Mouse (Mus musculus): ENCODE measurements around the gene 5730522E02Rik.

5730522E02Rik gene

GRCm38 (mm10) chr11:25684731-25685130 lies 525.8 kb downstream of the 5730522E02Rik start:
- DNase-seq (ENCODE audit: inconsistent ontology term), result no peak

GRCm38 (mm10) chr11:25679856-25680255 lies 530.7 kb downstream of the 5730522E02Rik start:
- DNase-seq (ENCODE audit: inconsistent ontology term), result no peak

GRCm38 (mm10) chr11:25674194-25674593 lies 536.4 kb downstream of the 5730522E02Rik start:
- DNase-seq (ENCODE audit: inconsistent ontology term), result no peak

- DNase-seq (ENCODE audit: inconsistent ontology term), result no peak
Measured at GRCm38 (mm10) chr11:25670018-25670417, 540.5 kb downstream of the 5730522E02Rik start.

- no peak for DNase-seq (ENCODE audit: inconsistent ontology term)
Measured at GRCm38 (mm10) chr11:25664562-25665104, 545.9 kb downstream of the 5730522E02Rik start.

- DNase-seq (ENCODE audit: inconsistent ontology term), result no peak
Measured at GRCm38 (mm10) chr11:25646282-25646681, 564.3 kb downstream of the 5730522E02Rik start.

- peak; percentile 4 for DNase-seq (ENCODE audit: inconsistent ontology term)
Measured at GRCm38 (mm10) chr11:25644767-25645622, 565.6 kb downstream of the 5730522E02Rik start.

- no peak for DNase-seq (ENCODE audit: inconsistent ontology term)
Measured at GRCm38 (mm10) chr11:25606886-25607285, 603.7 kb downstream of the 5730522E02Rik start.

GRCm38 (mm10) chr11:25600030-25600429 lies 610.5 kb downstream of the 5730522E02Rik start:
- no peak for DNase-seq (ENCODE audit: inconsistent ontology term)

GRCm38 (mm10) chr11:25595303-25595702 lies 615.3 kb downstream of the 5730522E02Rik start:
- DNase-seq (ENCODE audit: inconsistent ontology term), result no peak

GRCm38 (mm10) chr11:25594780-25595179 lies 615.8 kb downstream of the 5730522E02Rik start:
- DNase-seq (ENCODE audit: inconsistent ontology term), result no peak

GRCm38 (mm10) chr11:25592268-25592667 lies 618.3 kb downstream of the 5730522E02Rik start:
- peak; percentile 10 for DNase-seq (ENCODE audit: inconsistent ontology term)

- no peak for DNase-seq (ENCODE audit: inconsistent ontology term)
Measured at GRCm38 (mm10) chr11:25590215-25590614, 620.3 kb downstream of the 5730522E02Rik start.

GRCm38 (mm10) chr11:25589509-25589908 lies 621.1 kb downstream of the 5730522E02Rik start:
- DNase-seq (ENCODE audit: inconsistent ontology term), result no peak

GRCm38 (mm10) chr11:25574129-25574465 lies 636.5 kb downstream of the 5730522E02Rik start:
- DNase-seq (ENCODE audit: inconsistent ontology term), result no peak

- DNase-seq (ENCODE audit: inconsistent ontology term), result peak; percentile 17
Measured at GRCm38 (mm10) chr11:25573408-25574128, 637.0 kb downstream of the 5730522E02Rik start.

GRCm38 (mm10) chr11:25571396-25571795 lies 639.2 kb downstream of the 5730522E02Rik start:
- DNase-seq (ENCODE audit: inconsistent ontology term), result no peak

Data from Muller cell, postnatal 12 days (primary cell).